Mouse (Mus musculus) liver, embryonic 14.5 days (tissue): ENCODE results near the gene Snrk.

Experiments used
- CTCF ChIP-seq: IDR thresholded peaks from 2 replicates; pipeline ENCODE4 v1.5.1; 2016; ENCODE audit warnings: antibody characterized with exemption, low read depth, control low read depth
- EP300 ChIP-seq: IDR thresholded peaks from 2 replicates; pipeline ENCODE4 v1.6.1; 2016; ENCODE audit warnings: antibody characterized with exemption, low read depth

DNA sequence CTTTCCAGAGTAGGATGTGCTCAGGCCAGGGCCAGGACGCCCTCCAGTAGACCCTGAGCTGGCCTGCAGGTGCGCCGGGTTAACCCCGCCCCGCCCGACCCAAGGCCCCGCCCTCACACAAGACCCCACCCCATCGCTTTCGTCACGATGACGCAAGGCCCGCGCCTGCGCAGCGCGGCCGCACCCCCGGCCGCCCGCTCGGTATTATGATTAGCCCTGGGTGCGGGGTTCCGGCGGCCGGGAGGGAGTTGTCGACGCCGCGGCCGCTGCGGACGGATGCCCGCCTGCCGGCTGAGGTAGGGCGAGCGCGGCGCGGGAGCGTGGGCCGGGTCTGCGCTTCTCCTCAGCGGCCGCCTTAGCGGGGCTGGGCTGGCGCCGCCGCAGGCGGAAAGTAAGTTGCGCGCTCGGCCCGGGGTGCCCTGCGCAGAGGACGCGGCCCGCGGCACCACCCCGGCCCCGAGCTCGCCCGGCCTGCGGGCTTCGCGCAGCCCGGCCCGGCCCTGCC, at the start of gene Snrk:
- TF ChIP-seq CTCF (no peak), EP300 (no peak)
